Mouse (Mus musculus): ENCODE measurements around the gene Trex2.

GRCm38 (mm10) chrX:73435252-73435651, at the start of gene Trex2:
- TF ChIP-seq GATA1 (IDR thresholded peaks at IDR 0.05; ENCODE audit: borderline replicate concordance, low read length) (no peak), FLI1 (IDR thresholded peaks at IDR 0.05; ENCODE audit: low read length) (no peak)

Data from megakaryocyte, embryonic 14.5 days (primary cell).